Mouse (Mus musculus) bone marrow, adult 2 months (tissue): Measurements from ENCODE around the gene Slco2b1.

Experiments used
- CTCF ChIP-seq: fragments of 200-500 bp; IDR thresholded peaks from 2 replicates; pipeline ENCODE4 v1.5.1; 2011; ENCODE audit warnings: low read length, control low read depth; ENCODE audit not compliant: control insufficient read depth, insufficient read depth
- POLR2A ChIP-seq: fragments of 200-500 bp; IDR thresholded peaks from 2 replicates; pipeline ENCODE4 v1.6.1; 2011; ENCODE audit warnings: low read depth, mild to moderate bottlenecking, control low read depth, low read length, borderline replicate concordance; ENCODE audit not compliant: control insufficient read depth

GRCm38 (mm10) chr7:99695471-99696057 lies 15.6 kb downstream of the Slco2b1 start:
- no peak for TF ChIP-seq CTCF
- no peak for TF ChIP-seq POLR2A
